Mouse (Mus musculus) stomach, embryonic 15.5 days (tissue): ENCODE measurements around the gene Adamts9. TPM values are rescaled to one million over a fixed set of nuclear protein-coding genes. Genes with fewer than 3 reads are reported as not detected.

Source experiments
- ATAC-seq: fragments of 200-750 bp; cut with Nextera tagmentation; 2 replicates; pipeline ENCODE4 v1.8.0; 2017; ENCODE audit warnings: low read depth, moderate number of reproducible peaks, moderate TSS enrichment; ENCODE audit not compliant: insufficient read depth, low FRiP score
- H3K27ac ChIP-seq: fragments of 300-500 bp; sonication (generic); 2 replicates; pipeline ENCODE4 v1.5.1; 2015; ENCODE audit warnings: mild to moderate bottlenecking, inconsistent platforms
- H3K27me3 ChIP-seq: fragments of 300-500 bp; sonication (generic); replicated peaks from 2 replicates; pipeline ENCODE4 v1.6.1; 2015; ENCODE audit warnings: inconsistent platforms
- H3K36me3 ChIP-seq: fragments of 300-500 bp; sonication (generic); 2 replicates; pipeline ENCODE4 v1.6.1; 2015; ENCODE audit warnings: inconsistent platforms
- H3K4me1 ChIP-seq: fragments of 300-500 bp; sonication (generic); 2 replicates; pipeline ENCODE4 v1.6.1; 2015; ENCODE audit warnings: inconsistent platforms
- H3K4me2 ChIP-seq: fragments of 300-500 bp; sonication (generic); 2 replicates; pipeline ENCODE4 v1.6.1; 2015; ENCODE audit warnings: mild to moderate bottlenecking, inconsistent platforms
- H3K4me3 ChIP-seq: fragments of 300-500 bp; sonication (generic); replicated peaks from 2 replicates; pipeline ENCODE4 v1.5.1; 2015; ENCODE audit warnings: inconsistent platforms
- H3K9ac ChIP-seq: fragments of 300-500 bp; sonication (generic); 2 replicates; pipeline ENCODE4 v1.6.1; 2015; ENCODE audit warnings: inconsistent platforms
- H3K9me3 ChIP-seq: fragments of 300-500 bp; sonication (generic); 2 replicates; pipeline ENCODE4 v1.6.1; 2016; ENCODE audit warnings: inconsistent platforms
- WGBS: fragments of 180-500 bp; shearing (Covaris S2); methylation state at CpG from one replicate; pipeline ENCODE4 v1.1.7; 2015; 5-methylcytosine and 5-hydroxymethylcytosine counted together
- polyA plus RNA-seq: library from polyadenylated mRNA; unstranded; fragments of >200 nt; fragmentation: Nextera tagmentation; extraction: Ambion mirVana; gene quantifications from 2 replicates; pipeline ENCODE4 v1.2.1, GENCODE M21; 2015

Adamts9 gene
- polyA plus RNA-seq, 1 experiment from 2014 or later: 30.6 TPM

GRCm38 (mm10) chr6:92737116-92737515 lies 206.2 kb downstream of the Adamts9 start:
- Histone ChIP-seq H3K4me3 (no peak overlapping the region), H3K27me3 (no peaks in the 10 kb centered on the region), H3K4me1 (no peaks in the 10 kb centered on the region), H3K4me2 (no peak overlapping the region), H3K36me3 (no peaks in the 10 kb centered on the region), H3K9me3 (no peaks in the 10 kb centered on the region), H3K27ac (no peak overlapping the region), H3K9ac (no peak overlapping the region)
- ATAC-seq: no peak
- 97% methylated on average over 1 of the region's 1 CpGs for WGBS

- H3K9ac ChIP-seq: no peak overlapping the region
- H3K4me1 ChIP-seq: no peaks in the 10 kb centered on the region
- H3K4me3 ChIP-seq: no peak overlapping the region
- no peaks in the 10 kb centered on the region for H3K36me3 ChIP-seq
- no peaks in the 10 kb centered on the region for H3K27me3 ChIP-seq
- no peak overlapping the region for H3K27ac ChIP-seq
- no peak for ATAC-seq
- no peaks in the 10 kb centered on the region for H3K9me3 ChIP-seq
- no peak overlapping the region for H3K4me2 ChIP-seq
Measured at GRCm38 (mm10) chr6:92733651-92734050, 209.6 kb downstream of the Adamts9 start.

GRCm38 (mm10) chr6:92728514-92728913 lies 214.8 kb downstream of the Adamts9 start:
- WGBS: 33% methylated on average over 7 of the region's 7 CpGs
- no peak overlapping the region for H3K9ac ChIP-seq

GRCm38 (mm10) chr6:92728084-92728483 lies 215.2 kb downstream of the Adamts9 start:
- H3K36me3 ChIP-seq: no peaks in the 10 kb centered on the region
- H3K4me2 ChIP-seq: peak overlapping the region; percentile 24; the same call in 1 of the 2 replicates
- no peak overlapping the region for H3K9ac ChIP-seq

More at GRCm38 (mm10) chr6:92728514-92728913, 214.8 kb downstream of the Adamts9 start:
- Histone ChIP-seq H3K9me3 (no peaks in the 10 kb centered on the region), H3K27ac (no peak overlapping the region), H3K27me3 (no peaks in the 10 kb centered on the region), H3K4me3 (no peak overlapping the region), H3K4me1 (no peaks in the 10 kb centered on the region), H3K36me3 (no peaks in the 10 kb centered on the region), H3K4me2 (peak overlapping the region; percentile 24; the same call in 1 of the 2 replicates)
- no peak for ATAC-seq

GRCm38 (mm10) chr6:92727351-92727986 lies 215.8 kb downstream of the Adamts9 start:
- Histone ChIP-seq H3K9me3 (no peaks in the 10 kb centered on the region), H3K36me3 (no peaks in the 10 kb centered on the region), H3K9ac (no peak overlapping the region), H3K27me3 (no peaks in the 10 kb centered on the region), H3K27ac (no peak overlapping the region), H3K4me1 (no peaks in the 10 kb centered on the region), H3K4me2 (no peak overlapping the region), H3K4me3 (no peak overlapping the region)
- 14% methylated on average over 7 of the region's 7 CpGs for WGBS
- ATAC-seq: no peak

More at GRCm38 (mm10) chr6:92728084-92728483, 215.2 kb downstream of the Adamts9 start:
- ATAC-seq: 0 out of 2 replicates have a peak, but pooled peaks have one; percentile 7
- H3K4me3 ChIP-seq: no peak overlapping the region
- H3K27ac ChIP-seq: no peak overlapping the region
- H3K4me1 ChIP-seq: no peaks in the 10 kb centered on the region
- no peaks in the 10 kb centered on the region for H3K27me3 ChIP-seq
- H3K9me3 ChIP-seq: no peaks in the 10 kb centered on the region
- WGBS: 2% methylated on average over 10 of the region's 10 CpGs

- Histone ChIP-seq H3K4me2 (no peak overlapping the region), H3K27ac (no peak overlapping the region), H3K9ac (no peak overlapping the region), H3K9me3 (no peaks in the 10 kb centered on the region), H3K36me3 (no peaks in the 10 kb centered on the region), H3K27me3 (no peaks in the 10 kb centered on the region), H3K4me1 (no peaks in the 10 kb centered on the region), H3K4me3 (no peak overlapping the region)
- no peak for ATAC-seq
- 65% methylated on average over 5 of the region's 5 CpGs for WGBS
Measured at GRCm38 (mm10) chr6:92726121-92726520, 217.2 kb downstream of the Adamts9 start.

- 56% methylated on average over 2 of the region's 2 CpGs for WGBS
- Histone ChIP-seq H3K9me3 (no peaks in the 10 kb centered on the region), H3K27me3 (no peaks in the 10 kb centered on the region), H3K36me3 (no peaks in the 10 kb centered on the region), H3K4me3 (no peak overlapping the region), H3K27ac (no peak overlapping the region), H3K4me2 (no peak overlapping the region), H3K9ac (no peak overlapping the region), H3K4me1 (no peaks in the 10 kb centered on the region)
- ATAC-seq: no peak
Measured at GRCm38 (mm10) chr6:92724394-92724793, 218.9 kb downstream of the Adamts9 start.

Other genes with a start within 250 kb of the Adamts9 start
- 7.7 and 8.5 TPM in 2 replicates for gene Prickle2, start 237.3 kb downstream of the Adamts9 start, polyA plus RNA-seq
- gene A730049H05Rik, start 127.0 kb downstream of the Adamts9 start, polyA plus RNA-seq: 0.49 and 0.61 TPM in 2 replicates
- gene Gm15737, start 74.1 kb downstream of the Adamts9 start, polyA plus RNA-seq: 0.05 and 0.15 TPM in 2 replicates